Mouse (Mus musculus): ENCODE measurements around the gene Elf2. TPM values are rescaled to one million over a fixed set of nuclear protein-coding genes. Genes with fewer than 3 reads are reported as not detected.
"Not testable (repeated sequence)": the region's sequence is repeated elsewhere in the genome, so short reads cannot be mapped to it uniquely, and the experiment has no call there.

Gene Elf2
- total RNA-seq, 1 experiment: 26.7 TPM

GRCm38 (mm10) chr3:51222302-51222701 lies 118.2 kb downstream of the Elf2 start:
- Histone ChIP-seq H3K4me3 (ENCODE audit: insufficient read depth in 1 of 2, low read depth in 1 of 2, low read length in 2 of 2, poor library complexity in 1 of 2, severe bottlenecking in 1 of 2) (peak overlapping the region in 1 of 2 experiments; percentile 30; a peak in 1 of 4 replicates), H3K9me3 (ENCODE audit: control insufficient read depth, insufficient read depth, low read depth, low read length) (no peaks in the 10 kb centered on the region), H3K9ac (ENCODE audit: insufficient read depth, low read depth, low read length, poor library complexity, severe bottlenecking) (peak overlapping the region; percentile 53; the same call in 1 of the 2 replicates), H3K36me3 (ENCODE audit: control insufficient read depth, insufficient read depth, low read length, poor library complexity, severe bottlenecking) (no peaks in the 10 kb centered on the region), H3K27ac (ENCODE audit: insufficient read depth, low read depth, low read length, poor library complexity, severe bottlenecking) (peak overlapping the region; percentile 93; the same call in 1 of the 2 replicates), H3K4me1 (ENCODE audit: control insufficient read depth in 2 of 2, insufficient read depth in 2 of 2, low read length in 2 of 2, poor library complexity in 1 of 2) (peaks cover 2 to 16% of the 10 kb centered on the region in 2 experiments)
- in situ Hi-C loops (cut with MboI; ENCODE audit: low sequenced_read_pairs in 2 of 2, unreplicated experiment in 2 of 2): no loop called here
- TF ChIP-seq MAFK (IDR thresholded peaks at IDR 0.05; ENCODE audit: insufficient read depth, low read depth, low read length) (no peak), CHD2 (IDR thresholded peaks at IDR 0.05; ENCODE audit: low read depth, low read length) (no peak), HCFC1 (IDR thresholded peaks at IDR 0.05; ENCODE audit: borderline replicate concordance, insufficient read depth, low read length) (no peak), ZC3H11A (IDR thresholded peaks at IDR 0.05; ENCODE audit: borderline replicate concordance, low read depth, low read length) (no peak), ZNF384 (IDR thresholded peaks at IDR 0.05; ENCODE audit: low read depth, low read length) (no peak)
- no peak for DNase-seq (ENCODE audit: low read depth, low spot score)

GRCm38 (mm10) chr3:51221847-51222246 lies 118.6 kb downstream of the Elf2 start:
- in situ Hi-C loops (cut with MboI; ENCODE audit: low sequenced_read_pairs in 2 of 2, unreplicated experiment in 2 of 2): no loop called here
- Histone ChIP-seq H3K27ac (ENCODE audit: insufficient read depth, low read depth, low read length, poor library complexity, severe bottlenecking) (peak overlapping the region; percentile 93; the same call in 1 of the 2 replicates), H3K9me3 (ENCODE audit: control insufficient read depth, insufficient read depth, low read depth, low read length) (no peaks in the 10 kb centered on the region), H3K9ac (ENCODE audit: insufficient read depth, low read depth, low read length, poor library complexity, severe bottlenecking) (peak overlapping the region; percentile 53), H3K36me3 (ENCODE audit: control insufficient read depth, insufficient read depth, low read length, poor library complexity, severe bottlenecking) (no peaks in the 10 kb centered on the region), H3K4me1 (ENCODE audit: control insufficient read depth in 2 of 2, insufficient read depth in 2 of 2, low read length in 2 of 2, poor library complexity in 1 of 2) (peaks cover 2 to 19% of the 10 kb centered on the region in 2 experiments), H3K4me3 (ENCODE audit: insufficient read depth in 1 of 2, low read depth in 1 of 2, low read length in 2 of 2, poor library complexity in 1 of 2, severe bottlenecking in 1 of 2) (peak overlapping the region in 1 of 2 experiments; percentile 30; a peak in 1 of 4 replicates)
- TF ChIP-seq MAFK (IDR thresholded peaks at IDR 0.05; ENCODE audit: insufficient read depth, low read depth, low read length) (no peak), ZC3H11A (IDR thresholded peaks at IDR 0.05; ENCODE audit: borderline replicate concordance, low read depth, low read length) (no peak), HCFC1 (IDR thresholded peaks at IDR 0.05; ENCODE audit: borderline replicate concordance, insufficient read depth, low read length) (no peak), ZNF384 (IDR thresholded peaks at IDR 0.05; ENCODE audit: low read depth, low read length) (no peak), CHD2 (IDR thresholded peaks at IDR 0.05; ENCODE audit: low read depth, low read length) (no peak)
- no peak for DNase-seq (ENCODE audit: low read depth, low spot score)

- peaks cover 2 to 26% of the 10 kb centered on the region in 2 experiments for H3K4me1 ChIP-seq (ENCODE audit: control insufficient read depth in 2 of 2, insufficient read depth in 2 of 2, low read length in 2 of 2, poor library complexity in 1 of 2)
- TF ChIP-seq HCFC1 (IDR thresholded peaks at IDR 0.05; ENCODE audit: borderline replicate concordance, insufficient read depth, low read length) (no peak), ZC3H11A (IDR thresholded peaks at IDR 0.05; ENCODE audit: borderline replicate concordance, low read depth, low read length) (no peak), MAFK (IDR thresholded peaks at IDR 0.05; ENCODE audit: insufficient read depth, low read depth, low read length) (no peak), ZNF384 (IDR thresholded peaks at IDR 0.05; ENCODE audit: low read depth, low read length) (no peak), CHD2 (IDR thresholded peaks at IDR 0.05; ENCODE audit: low read depth, low read length) (no peak)
- H3K9me3 ChIP-seq (ENCODE audit: control insufficient read depth, insufficient read depth, low read depth, low read length): no peaks in the 10 kb centered on the region
- no peak overlapping the region for H3K9ac ChIP-seq (ENCODE audit: insufficient read depth, low read depth, low read length, poor library complexity, severe bottlenecking)
- in situ Hi-C loops (cut with MboI; ENCODE audit: low sequenced_read_pairs in 2 of 2, unreplicated experiment in 2 of 2): no loop called here
- no peaks in the 10 kb centered on the region for H3K36me3 ChIP-seq (ENCODE audit: control insufficient read depth, insufficient read depth, low read length, poor library complexity, severe bottlenecking)
- no peak overlapping the region for H3K27ac ChIP-seq (ENCODE audit: insufficient read depth, low read depth, low read length, poor library complexity, severe bottlenecking)
- H3K4me3 ChIP-seq (ENCODE audit: insufficient read depth in 1 of 2, low read depth in 1 of 2, low read length in 2 of 2, poor library complexity in 1 of 2, severe bottlenecking in 1 of 2): no peak overlapping the region; a peak in 1 of 4 replicates
- no peak for DNase-seq (ENCODE audit: low read depth, low spot score)
These were observed 119.6 kb downstream of the Elf2 start for GRCm38 (mm10) chr3:51220846-51221245.

GRCm38 (mm10) chr3:51219213-51219612 lies 121.2 kb downstream of the Elf2 start:
- H3K36me3 ChIP-seq (ENCODE audit: control insufficient read depth, insufficient read depth, low read length, poor library complexity, severe bottlenecking): no peaks in the 10 kb centered on the region
- H3K4me3 ChIP-seq (ENCODE audit: insufficient read depth in 1 of 2, low read depth in 1 of 2, low read length in 2 of 2, poor library complexity in 1 of 2, severe bottlenecking in 1 of 2): no peak overlapping the region
- no peak overlapping the region for H3K9ac ChIP-seq (ENCODE audit: insufficient read depth, low read depth, low read length, poor library complexity, severe bottlenecking)
- peaks cover 4 to 36% of the 10 kb centered on the region in 2 experiments for H3K4me1 ChIP-seq (ENCODE audit: control insufficient read depth in 2 of 2, insufficient read depth in 2 of 2, low read length in 2 of 2, poor library complexity in 1 of 2)
- H3K27ac ChIP-seq (ENCODE audit: insufficient read depth, low read depth, low read length, poor library complexity, severe bottlenecking): no peak overlapping the region
- no peaks in the 10 kb centered on the region for H3K9me3 ChIP-seq (ENCODE audit: control insufficient read depth, insufficient read depth, low read depth, low read length)
- no peak for DNase-seq (ENCODE audit: low read depth, low spot score)
- in situ Hi-C loops (cut with MboI; ENCODE audit: low sequenced_read_pairs in 2 of 2, unreplicated experiment in 2 of 2): no loop called here
- TF ChIP-seq ZNF384 (IDR thresholded peaks at IDR 0.05; ENCODE audit: low read depth, low read length) (no peak), HCFC1 (IDR thresholded peaks at IDR 0.05; ENCODE audit: borderline replicate concordance, insufficient read depth, low read length) (no peak), CHD2 (IDR thresholded peaks at IDR 0.05; ENCODE audit: low read depth, low read length) (no peak), ZC3H11A (IDR thresholded peaks at IDR 0.05; ENCODE audit: borderline replicate concordance, low read depth, low read length) (no peak), MAFK (IDR thresholded peaks at IDR 0.05; ENCODE audit: insufficient read depth, low read depth, low read length) (no peak)

- H3K9ac ChIP-seq (ENCODE audit: insufficient read depth, low read depth, low read length, poor library complexity, severe bottlenecking); DNase-seq (ENCODE audit: low read depth, low spot score); H3K27ac ChIP-seq (ENCODE audit: insufficient read depth, low read depth, low read length, poor library complexity, severe bottlenecking); H3K4me3 ChIP-seq (ENCODE audit: insufficient read depth in 1 of 2, low read depth in 1 of 2, low read length in 2 of 2, poor library complexity in 1 of 2, severe bottlenecking in 1 of 2); in situ Hi-C loops (cut with MboI; ENCODE audit: low sequenced_read_pairs in 2 of 2, unreplicated experiment in 2 of 2); H3K36me3 ChIP-seq (ENCODE audit: control insufficient read depth, insufficient read depth, low read length, poor library complexity, severe bottlenecking); H3K9me3 ChIP-seq (ENCODE audit: control insufficient read depth, insufficient read depth, low read depth, low read length): not testable (repeated sequence)
- peaks cover 4 to 36% of the 10 kb centered on the region in 2 experiments for H3K4me1 ChIP-seq (ENCODE audit: control insufficient read depth in 2 of 2, insufficient read depth in 2 of 2, low read length in 2 of 2, poor library complexity in 1 of 2)
These were observed 122.1 kb downstream of the Elf2 start for GRCm38 (mm10) chr3:51218385-51218784.

- H3K4me1 ChIP-seq (ENCODE audit: control insufficient read depth in 2 of 2, insufficient read depth in 2 of 2, low read length in 2 of 2, poor library complexity in 1 of 2): peaks cover 6 to 32% of the 10 kb centered on the region in 2 experiments
- H3K27ac ChIP-seq (ENCODE audit: insufficient read depth, low read depth, low read length, poor library complexity, severe bottlenecking); DNase-seq (ENCODE audit: low read depth, low spot score); H3K36me3 ChIP-seq (ENCODE audit: control insufficient read depth, insufficient read depth, low read length, poor library complexity, severe bottlenecking); H3K4me3 ChIP-seq (ENCODE audit: insufficient read depth in 1 of 2, low read depth in 1 of 2, low read length in 2 of 2, poor library complexity in 1 of 2, severe bottlenecking in 1 of 2); H3K9me3 ChIP-seq (ENCODE audit: control insufficient read depth, insufficient read depth, low read depth, low read length); H3K9ac ChIP-seq (ENCODE audit: insufficient read depth, low read depth, low read length, poor library complexity, severe bottlenecking); in situ Hi-C loops (cut with MboI; ENCODE audit: low sequenced_read_pairs in 2 of 2, unreplicated experiment in 2 of 2): not testable (repeated sequence)
These were observed 124.1 kb downstream of the Elf2 start for GRCm38 (mm10) chr3:51216351-51216750.

All from ES-E14 (cell line).